Mouse (Mus musculus) neutrophil, adult 5-6 weeks (primary cell): ENCODE results near the gene Dmwd. TPM values are rescaled to one million over a fixed set of nuclear protein-coding genes. Genes with fewer than 3 reads are reported as not detected.

ENCODE experiments used
- ATAC-seq: fragments of 151-379, 151-347 bp; 2 replicates; pipeline ENCODE4 v1.8.0; 2017; ENCODE audit warnings: mild to moderate bottlenecking, moderate TSS enrichment; ENCODE audit not compliant: insufficient number of reproducible peaks, poor library complexity, low FRiP score, severe bottlenecking; ENCODE audit errors: extremely low read depth
- total RNA-seq: library from RNA; stranded (forward); fragments of 200-1000 nt; gene quantifications from 2 replicates; pipeline ENCODE4 v1.2.3, GENCODE M21; 2017

The Dmwd gene
- total RNA-seq, 1 experiment from 2014 or later, result 3.4 TPM

- ATAC-seq, result no peak
These were observed 16.6 kb downstream of the Dmwd start for GRCm38 (mm10) chr7:19092381-19093173.

GRCm38 (mm10) chr7:19093174-19093521, 17.1 kb downstream of the Dmwd start:
- peak; percentile 53 for ATAC-seq

GRCm38 (mm10) chr7:19093537-19094385, 17.7 kb downstream of the Dmwd start:
- ATAC-seq, result peak; percentile 28; the same call in 1 of the 2 replicates

- ATAC-seq, result no peak
These were observed 18.4 kb downstream of the Dmwd start, which contains the start of gene Six5 for GRCm38 (mm10) chr7:19094471-19094825. TSS of gene Six5 (plus strand) at chr7:19094594.

- no peak for ATAC-seq
These were observed 19.1 kb downstream of the Dmwd start for GRCm38 (mm10) chr7:19094826-19095750.

- ATAC-seq, result no peak
These were observed 19.7 kb downstream of the Dmwd start for GRCm38 (mm10) chr7:19095751-19096110.

GRCm38 (mm10) chr7:19096421-19096976, 20.5 kb downstream of the Dmwd start:
- no peak for ATAC-seq

GRCm38 (mm10) chr7:19097217-19097616, 21.2 kb downstream of the Dmwd start:
- no peak for ATAC-seq

- no peak for ATAC-seq
These were observed 21.8 kb downstream of the Dmwd start for GRCm38 (mm10) chr7:19097863-19098262.

GRCm38 (mm10) chr7:19098811-19099210, 22.8 kb downstream of the Dmwd start:
- no peak for ATAC-seq

GRCm38 (mm10) chr7:19100290-19100689, 24.3 kb downstream of the Dmwd start:
- no peak for ATAC-seq

- ATAC-seq, result no peak
These were observed 27.7 kb downstream of the Dmwd start for GRCm38 (mm10) chr7:19103741-19104140.

- ATAC-seq, result no peak
These were observed 28.5 kb downstream of the Dmwd start for GRCm38 (mm10) chr7:19104486-19104885.

GRCm38 (mm10) chr7:19107436-19107835, 31.4 kb downstream of the Dmwd start:
- no peak for ATAC-seq

GRCm38 (mm10) chr7:19109565-19109964, 33.5 kb downstream of the Dmwd start:
- no peak for ATAC-seq

GRCm38 (mm10) chr7:19118028-19118771, 42.2 kb downstream of the Dmwd start, which contains the start of gene Gm4969:
TSS of gene Gm4969 (minus strand) at chr7:19118368.
- ATAC-seq, result no peak

GRCm38 (mm10) chr7:19119083-19119482, 43.1 kb downstream of the Dmwd start:
- ATAC-seq, result no peak
